ENCODE assay signal across 27 mouse cellular contexts in genomic region chr6:71444756-71445155, GRCm38 (mm10).
"Had no signal": no experiment of that assay in that cellular context is flagged by ENCODE, and none has a peak within 500 bp of the region (broad histone marks: within the 10 kb centered on the region; RNA-seq: fewer than 3 reads in every experiment).

No protein-coding gene starts in this region.

- ATAC-seq: hindbrain, postnatal 0 days; intestine, embryonic 16.5 days had no signal

- H3K9me3 ChIP-seq: heart, embryonic 13.5 days; heart, embryonic 15.5 days; hindbrain, embryonic 13.5 days; hindbrain, embryonic 15.5 days; kidney, embryonic 15.5 days; limb, embryonic 10.5 days; limb, embryonic 12.5 days had no signal

- H3K4me2 ChIP-seq: heart, embryonic 11.5 days; heart, embryonic 13.5 days; heart, embryonic 15.5 days; hindbrain, embryonic 13.5 days; hindbrain, embryonic 15.5 days; kidney, embryonic 15.5 days; limb, embryonic 12.5 days; liver, embryonic 11.5 days had no signal

- H3K4me3 ChIP-seq: gastrocnemius, adult 2 months; heart, adult 2 months; heart, embryonic 13.5 days; heart, embryonic 15.5 days; hindbrain, embryonic 13.5 days; hindbrain, embryonic 15.5 days; kidney, embryonic 15.5 days; layer of hippocampus, adult 2 months; left cerebral cortex, adult 2 months; limb, embryonic 10.5 days; limb, embryonic 12.5 days had no signal

- H3K27ac ChIP-seq: gastrocnemius, adult 2 months; heart, adult 2 months; heart, embryonic 13.5 days; heart, embryonic 15.5 days; hindbrain, embryonic 13.5 days; hindbrain, embryonic 15.5 days; hindbrain, postnatal 0 days; kidney, embryonic 15.5 days; kidney, postnatal 0 days; layer of hippocampus, adult 2 months; left cerebral cortex, adult 2 months; limb, embryonic 10.5 days; limb, embryonic 12.5 days; liver, embryonic 14.5 days had no signal

- H3K27me3 ChIP-seq: heart, embryonic 13.5 days; heart, embryonic 15.5 days; hindbrain, embryonic 13.5 days; hindbrain, embryonic 15.5 days; kidney, embryonic 15.5 days; limb, embryonic 12.5 days had no signal

- H3K9ac ChIP-seq: heart, embryonic 13.5 days; heart, embryonic 15.5 days; hindbrain, embryonic 13.5 days; hindbrain, embryonic 15.5 days; kidney, embryonic 15.5 days; limb, embryonic 12.5 days; liver, embryonic 14.5 days had no signal

- H3K36me3 ChIP-seq: heart, embryonic 13.5 days; heart, embryonic 15.5 days; hindbrain, embryonic 13.5 days; hindbrain, embryonic 15.5 days; kidney, embryonic 15.5 days; limb, embryonic 10.5 days; limb, embryonic 12.5 days had no signal

- DNase-seq: gastrocnemius, adult 2 months; gastrocnemius, postnatal 10 days; gastrocnemius, postnatal 25 days; heart, adult 2 months; heart, postnatal 14 days; heart, postnatal 36 days; kidney, adult 11 months; kidney, adult 2 months; kidney, adult 9 months; kidney, postnatal 14 days; kidney, postnatal 4 days; liver had no signal
